Mouse (Mus musculus): ENCODE results near the gene Cx3cr1. TPM values are rescaled to one million over a fixed set of nuclear protein-coding genes. Genes with fewer than 3 reads are reported as not detected.
A peak's percentile ranks its signal among the peaks of the same experiment; 100 is the strongest.

Cx3cr1 gene
- polyA plus RNA-seq, 1 experiment from 2014 or later = 4.5 TPM

- H3K4me3 ChIP-seq (replicated peaks; ENCODE audit: low read depth, low read length) = no peak overlapping the region
- H3K27ac ChIP-seq = no peak overlapping the region
- no peaks in the 10 kb centered on the region for H3K36me3 ChIP-seq (ENCODE audit: insufficient read depth, low read length)
- TF ChIP-seq CTCF (IDR thresholded peaks at IDR 0.05; ENCODE audit: low read depth) = no peak
- WGBS = 77% methylated on average over 7 of the region's 7 CpGs
- no peak for DNase-seq (ENCODE audit: low spot score)
- H3K9ac ChIP-seq (ENCODE audit: low read depth, low read length) = no peak overlapping the region
- ATAC-seq (replicated peaks; ENCODE audit: low FRiP score, low read depth) = no peak
- no peaks in the 10 kb centered on the region for H3K9me3 ChIP-seq (replicated peaks; ENCODE audit: low read length)
- no peaks in the 10 kb centered on the region for H3K27me3 ChIP-seq (ENCODE audit: insufficient read depth, low read length)
- no peak overlapping the region for H3K4me2 ChIP-seq (ENCODE audit: low read length)
- no peaks in the 10 kb centered on the region for H3K4me1 ChIP-seq (replicated peaks; ENCODE audit: insufficient read depth, low read length)
Measured at GRCm38 (mm10) chr9:120037414-120037813, 32.3 kb downstream of the Cx3cr1 start.

GRCm38 (mm10) chr9:120034375-120034774 lies 35.3 kb downstream of the Cx3cr1 start:
- Histone ChIP-seq H3K4me1 (replicated peaks; ENCODE audit: insufficient read depth, low read length) (no peaks in the 10 kb centered on the region), H3K9me3 (replicated peaks; ENCODE audit: low read length) (no peaks in the 10 kb centered on the region), H3K9ac (ENCODE audit: low read depth, low read length) (no peak overlapping the region), H3K36me3 (ENCODE audit: insufficient read depth, low read length) (no peaks in the 10 kb centered on the region), H3K27me3 (ENCODE audit: insufficient read depth, low read length) (no peaks in the 10 kb centered on the region), H3K4me2 (ENCODE audit: low read length) (no peak overlapping the region), H3K27ac (no peak overlapping the region), H3K4me3 (replicated peaks; ENCODE audit: low read depth, low read length) (no peak overlapping the region)
- WGBS = 73% methylated on average over 8 of the region's 8 CpGs
- ATAC-seq (replicated peaks; ENCODE audit: low FRiP score, low read depth) (no peak), DNase-seq (ENCODE audit: low spot score) (no peak)
- TF ChIP-seq CTCF (IDR thresholded peaks at IDR 0.05; ENCODE audit: low read depth) = no peak

- H3K27me3 ChIP-seq (ENCODE audit: insufficient read depth, low read length) = no peaks in the 10 kb centered on the region
- ATAC-seq (replicated peaks; ENCODE audit: low FRiP score, low read depth) = no peak
- WGBS = 89% methylated on average over 6 of the region's 6 CpGs
- H3K9me3 ChIP-seq (replicated peaks; ENCODE audit: low read length) = no peaks in the 10 kb centered on the region
- TF ChIP-seq CTCF (IDR thresholded peaks at IDR 0.05; ENCODE audit: low read depth) = no peak
- no peak overlapping the region for H3K4me2 ChIP-seq (ENCODE audit: low read length)
- H3K27ac ChIP-seq = no peak overlapping the region
- H3K4me1 ChIP-seq (replicated peaks; ENCODE audit: insufficient read depth, low read length) = no peaks in the 10 kb centered on the region
- no peaks in the 10 kb centered on the region for H3K36me3 ChIP-seq (ENCODE audit: insufficient read depth, low read length)
- H3K9ac ChIP-seq (ENCODE audit: low read depth, low read length) = no peak overlapping the region
- no peak for DNase-seq (ENCODE audit: low spot score)
- H3K4me3 ChIP-seq (replicated peaks; ENCODE audit: low read depth, low read length) = no peak overlapping the region
Measured at GRCm38 (mm10) chr9:120032710-120033109, 37.0 kb downstream of the Cx3cr1 start.

GRCm38 (mm10) chr9:120030421-120030820 lies 39.3 kb downstream of the Cx3cr1 start:
- H3K9ac ChIP-seq (ENCODE audit: low read depth, low read length) = no peak overlapping the region
- TF ChIP-seq CTCF (IDR thresholded peaks at IDR 0.05; ENCODE audit: low read depth) = no peak
- H3K36me3 ChIP-seq (ENCODE audit: insufficient read depth, low read length) = no peaks in the 10 kb centered on the region
- no peaks in the 10 kb centered on the region for H3K27me3 ChIP-seq (ENCODE audit: insufficient read depth, low read length)
- H3K4me3 ChIP-seq (replicated peaks; ENCODE audit: low read depth, low read length) = no peak overlapping the region
- no peaks in the 10 kb centered on the region for H3K9me3 ChIP-seq (replicated peaks; ENCODE audit: low read length)
- H3K27ac ChIP-seq = no peak overlapping the region
- no peaks in the 10 kb centered on the region for H3K4me1 ChIP-seq (replicated peaks; ENCODE audit: insufficient read depth, low read length)
- DNase-seq (ENCODE audit: low spot score) = no peak
- ATAC-seq (replicated peaks; ENCODE audit: low FRiP score, low read depth) = no peak
- no peak overlapping the region for H3K4me2 ChIP-seq (ENCODE audit: low read length)
- 87% methylated on average over 10 of the region's 10 CpGs for WGBS

- TF ChIP-seq CTCF (IDR thresholded peaks at IDR 0.05; ENCODE audit: low read depth) = no peak
- Histone ChIP-seq H3K4me1 (replicated peaks; ENCODE audit: insufficient read depth, low read length) (no peaks in the 10 kb centered on the region), H3K9me3 (replicated peaks; ENCODE audit: low read length) (no peaks in the 10 kb centered on the region), H3K27me3 (ENCODE audit: insufficient read depth, low read length) (no peaks in the 10 kb centered on the region), H3K9ac (ENCODE audit: low read depth, low read length) (no peak overlapping the region), H3K4me3 (replicated peaks; ENCODE audit: low read depth, low read length) (no peak overlapping the region), H3K36me3 (ENCODE audit: insufficient read depth, low read length) (no peaks in the 10 kb centered on the region), H3K4me2 (ENCODE audit: low read length) (no peak overlapping the region), H3K27ac (no peak overlapping the region)
- 90% methylated on average over 6 of the region's 6 CpGs for WGBS
- no peak for DNase-seq (ENCODE audit: low spot score)
- ATAC-seq (replicated peaks; ENCODE audit: low FRiP score, low read depth) = no peak
Measured at GRCm38 (mm10) chr9:120029880-120030279, 39.8 kb downstream of the Cx3cr1 start.

- peak; percentile 89 for TF ChIP-seq CTCF (IDR thresholded peaks at IDR 0.05; ENCODE audit: low read depth)
- no peak overlapping the region for H3K27ac ChIP-seq
- peak; percentile 77 for DNase-seq (ENCODE audit: low spot score)
- no peaks in the 10 kb centered on the region for H3K36me3 ChIP-seq (ENCODE audit: insufficient read depth, low read length)
- no peaks in the 10 kb centered on the region for H3K9me3 ChIP-seq (replicated peaks; ENCODE audit: low read length)
- H3K4me2 ChIP-seq (ENCODE audit: low read length) = no peak overlapping the region
- 21% methylated on average over 13 of the region's 14 CpGs for WGBS
- ATAC-seq (replicated peaks; ENCODE audit: low FRiP score, low read depth) = peak; percentile 53; the same call in 1 of the 2 replicates
- H3K9ac ChIP-seq (ENCODE audit: low read depth, low read length) = no peak overlapping the region
- H3K4me1 ChIP-seq (replicated peaks; ENCODE audit: insufficient read depth, low read length) = no peaks in the 10 kb centered on the region
- no peak overlapping the region for H3K4me3 ChIP-seq (replicated peaks; ENCODE audit: low read depth, low read length)
- no peaks in the 10 kb centered on the region for H3K27me3 ChIP-seq (ENCODE audit: insufficient read depth, low read length)
Measured at GRCm38 (mm10) chr9:120027401-120028151, 42.1 kb downstream of the Cx3cr1 start.

Data from kidney, postnatal 0 days (tissue).